Mouse (Mus musculus) cerebellum, postnatal 10 days (tissue): Measurements from ENCODE around the gene Lamc3.

Experiments
- DNase-seq, 2 experiments: peaks; one replicate each; pipeline ENCODE4 v3.0.0; 2021; ENCODE audit warnings: mixed read lengths in 2 of 2

Lamc3 gene

DNA sequence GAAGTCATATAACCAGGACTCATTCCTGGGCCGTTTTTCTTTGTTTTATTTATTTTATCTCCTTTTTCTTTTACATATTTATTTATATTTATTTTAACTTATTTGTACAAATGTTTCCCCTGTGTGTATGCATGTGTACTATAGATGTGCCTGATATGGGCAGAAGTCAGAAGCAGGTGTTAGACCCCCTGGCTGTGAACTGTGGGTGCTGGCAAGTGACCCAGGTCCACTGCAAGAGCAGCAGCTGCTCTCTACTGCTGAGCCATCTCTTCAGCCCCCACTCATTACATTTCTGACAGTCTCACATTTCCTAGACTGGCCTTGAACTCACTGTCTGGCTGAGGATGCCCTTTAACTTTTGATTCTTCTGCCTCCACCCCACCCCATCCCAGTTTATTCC is 51.2 kb downstream of the Lamc3 start:
- DNase-seq: peak in 1 of 2 experiments; percentile 50

DNA sequence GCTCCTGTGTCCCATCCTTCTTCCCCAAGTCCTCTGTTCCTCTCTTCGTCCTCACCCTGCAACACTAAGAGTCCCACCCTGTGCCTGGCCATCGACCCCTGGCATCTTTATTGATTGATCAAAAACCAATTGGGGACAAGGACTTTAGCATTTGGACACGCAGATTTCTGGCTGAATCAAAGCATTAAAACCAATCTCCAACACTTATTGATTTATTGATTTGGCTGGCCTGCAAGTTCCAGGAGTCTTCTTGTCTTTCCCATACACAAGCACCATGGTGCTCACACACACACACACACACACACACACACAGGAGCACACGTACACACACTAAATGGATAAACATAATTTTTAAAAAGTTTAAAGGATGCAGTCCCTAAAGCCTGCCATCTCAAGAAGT is 55.9 kb downstream of the Lamc3 start:
- DNase-seq: no peak

DNA sequence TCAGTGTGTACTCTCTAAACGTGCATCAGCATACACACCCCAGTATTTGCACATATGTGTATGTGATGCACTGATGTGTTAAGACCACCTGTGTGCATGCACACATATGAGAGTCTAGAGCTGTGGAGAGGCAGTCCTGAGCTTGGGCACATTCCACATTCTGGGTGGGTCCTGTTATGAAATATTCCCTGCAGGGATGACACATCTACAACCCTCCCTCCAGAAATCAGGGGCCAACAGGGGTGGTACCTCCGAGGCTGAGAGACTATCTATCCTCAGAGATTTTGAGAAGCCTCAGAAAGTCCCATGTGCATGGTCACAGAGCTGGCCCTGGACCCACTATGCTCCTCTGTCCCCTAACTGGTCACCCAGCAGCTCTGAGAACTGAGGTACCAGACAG is 58.5 kb downstream of the Lamc3 start:
- no peak for DNase-seq

DNA sequence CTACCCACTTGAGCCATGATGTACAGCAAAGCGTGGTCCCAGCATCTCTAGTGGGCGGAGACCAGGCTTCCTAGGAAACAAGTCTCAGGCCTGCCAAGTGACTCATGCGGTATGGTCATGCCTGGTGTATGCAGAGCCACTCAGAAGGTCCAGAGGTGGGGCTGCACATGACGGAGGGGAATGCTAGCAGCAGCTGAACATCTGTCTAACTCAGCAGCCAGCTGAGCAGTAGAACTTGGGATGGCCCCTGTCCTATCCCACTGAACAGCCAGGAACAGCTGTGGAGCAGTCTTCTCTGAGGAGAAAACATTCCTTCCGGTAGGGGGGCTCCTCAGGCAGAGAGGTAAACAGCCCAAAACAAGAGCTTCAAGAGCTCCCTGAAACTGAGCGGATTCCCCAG is 61.3 kb downstream of the Lamc3 start:
- no peak for DNase-seq

DNA sequence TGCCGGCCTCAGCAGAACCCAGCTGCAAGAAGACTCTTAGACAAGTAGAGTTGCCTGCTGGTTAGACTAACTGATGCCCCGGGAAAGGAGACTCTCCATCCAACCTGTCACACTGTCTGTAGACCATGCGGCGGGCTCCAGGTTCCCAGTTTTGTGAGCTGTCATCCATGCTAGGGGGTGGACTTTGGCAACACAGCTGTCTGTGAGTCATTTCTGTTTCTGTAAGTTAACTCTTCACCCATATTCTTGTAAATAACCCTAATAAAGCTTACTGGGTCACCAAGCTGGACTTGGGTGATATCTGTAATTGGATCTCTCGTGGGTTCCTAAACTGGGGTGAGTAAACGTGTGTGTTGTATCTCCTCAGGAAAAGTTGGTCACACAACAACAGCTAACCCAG is 61.7 kb downstream of the Lamc3 start:
- no peak for DNase-seq

DNA sequence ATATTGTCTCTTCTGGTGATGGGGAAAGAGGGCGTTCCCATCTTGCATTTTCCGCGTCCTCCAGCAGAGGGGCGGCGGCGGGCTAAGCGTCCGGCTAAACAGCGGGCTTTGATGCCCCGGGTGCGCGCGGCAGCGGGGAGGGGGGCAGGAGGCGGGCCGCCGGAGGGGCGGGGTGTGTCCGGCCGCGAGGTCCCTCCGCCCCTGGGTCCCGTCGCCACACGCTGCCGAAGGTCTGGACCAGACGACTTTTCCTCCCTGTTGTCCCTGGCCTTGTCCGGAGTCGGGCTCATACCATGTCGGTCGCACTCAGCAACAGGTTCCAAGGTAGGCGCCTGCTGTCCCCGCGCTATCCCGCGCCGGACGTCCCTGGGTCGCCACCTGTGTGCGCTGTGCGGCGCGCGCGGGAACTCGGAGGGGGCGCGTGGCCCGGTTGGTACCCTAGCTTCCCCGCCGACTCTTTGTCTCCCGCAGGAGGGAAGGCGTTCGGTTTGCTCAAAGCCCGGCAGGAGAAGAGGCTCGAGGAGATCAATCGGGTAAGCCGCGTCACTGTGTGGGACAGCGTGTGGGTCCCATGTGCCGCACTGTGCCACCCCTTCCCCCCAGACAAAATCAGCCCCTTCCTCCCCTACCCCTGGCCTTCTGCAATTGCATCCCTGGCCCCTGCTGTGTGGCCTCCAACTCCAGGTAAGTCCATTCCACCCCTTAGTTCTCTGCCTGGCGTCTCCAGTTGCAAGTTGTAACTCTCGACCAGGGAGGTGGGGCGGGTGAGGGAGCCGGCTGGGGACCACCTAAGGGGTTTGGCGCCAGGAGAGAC is 63.2 kb downstream of the Lamc3 start, which contains the start of gene Aif1l:
Gene Aif1l, plus strand, starts transcription at position 82 of the 814 bp plus-strand sequence.
- DNase-seq: peak; percentile 65 to 75

DNA sequence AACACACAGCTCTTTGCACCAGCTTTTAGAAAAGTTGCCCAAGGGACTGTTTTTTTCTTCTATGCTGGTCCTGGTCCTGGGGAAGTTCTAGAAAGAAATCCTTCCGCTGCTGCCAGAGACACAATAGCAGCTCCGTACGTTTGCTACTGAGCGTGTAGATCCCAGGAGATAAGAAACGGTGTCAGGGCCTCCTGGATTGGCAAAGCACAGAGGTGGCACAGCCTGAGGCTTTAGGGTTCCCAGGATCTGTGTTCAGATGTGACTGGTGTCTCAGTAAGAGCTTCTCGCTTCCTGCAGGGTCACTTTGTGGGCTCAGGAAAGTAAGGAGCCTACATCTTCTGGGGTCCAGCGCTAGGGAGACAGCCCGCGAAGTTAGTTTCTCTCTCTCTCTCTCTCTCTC is 63.9 kb downstream of the Lamc3 start:
- no peak for DNase-seq

DNA sequence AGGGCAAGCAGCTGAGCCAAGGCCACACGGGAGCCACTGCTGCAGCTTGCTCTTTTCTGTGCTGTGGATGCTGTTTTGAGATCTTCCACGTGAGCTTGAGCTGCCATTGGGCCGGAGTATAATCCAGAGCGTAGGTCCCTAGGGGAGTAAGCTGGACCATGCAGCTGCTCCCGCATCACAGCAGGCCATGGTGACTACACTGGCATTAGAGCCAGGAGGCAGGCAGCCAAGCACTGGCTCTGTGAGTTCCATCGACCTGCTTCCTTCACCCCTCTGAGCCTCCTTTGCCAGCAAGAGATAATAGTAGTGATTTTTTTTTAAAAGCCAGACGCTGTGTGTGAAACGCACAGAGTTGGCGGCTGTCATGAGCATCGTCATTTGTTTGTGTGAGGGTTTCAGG is 65.1 kb downstream of the Lamc3 start:
- peak; percentile 53 to 64 for DNase-seq

DNA sequence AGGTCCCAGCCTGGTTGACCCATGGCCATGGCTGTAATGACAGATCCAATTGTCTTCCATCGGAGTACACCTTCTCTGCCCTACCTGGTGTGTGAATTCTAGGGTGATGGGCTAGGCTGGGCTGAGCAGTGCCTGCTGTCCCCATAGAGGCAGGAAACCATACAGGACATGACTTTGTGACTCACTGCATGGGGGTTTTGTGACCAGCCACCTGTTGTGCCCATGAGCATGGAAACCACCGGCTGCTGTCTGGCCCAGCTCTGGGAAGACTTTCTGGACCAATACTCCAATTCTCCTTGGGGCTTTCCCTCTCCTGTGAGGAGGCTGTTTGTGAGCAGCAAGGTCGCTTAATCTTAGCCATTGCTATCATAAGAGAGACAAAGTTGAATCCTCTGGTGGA is 65.6 kb downstream of the Lamc3 start:
- DNase-seq: no peak

DNA sequence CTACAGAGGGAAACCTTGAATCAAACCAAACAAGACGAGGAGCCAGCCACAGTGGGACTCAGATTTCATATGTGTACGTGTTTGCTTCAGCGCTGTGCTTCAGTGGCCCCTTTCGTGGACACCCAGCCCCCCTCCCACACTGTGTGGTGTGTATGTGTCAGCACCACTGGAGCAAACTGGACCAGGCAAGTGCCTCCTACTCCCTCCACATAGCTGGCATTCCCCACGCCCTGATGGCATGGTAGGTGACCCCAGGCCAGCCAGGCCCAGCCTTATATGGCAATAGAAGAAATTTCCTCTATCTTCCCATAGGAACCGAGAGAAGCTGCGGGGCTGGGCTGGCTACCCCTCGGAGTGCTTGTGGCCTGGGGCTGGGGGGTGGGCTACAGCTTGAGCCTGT is 66.6 kb downstream of the Lamc3 start:
- DNase-seq: no peak

DNA sequence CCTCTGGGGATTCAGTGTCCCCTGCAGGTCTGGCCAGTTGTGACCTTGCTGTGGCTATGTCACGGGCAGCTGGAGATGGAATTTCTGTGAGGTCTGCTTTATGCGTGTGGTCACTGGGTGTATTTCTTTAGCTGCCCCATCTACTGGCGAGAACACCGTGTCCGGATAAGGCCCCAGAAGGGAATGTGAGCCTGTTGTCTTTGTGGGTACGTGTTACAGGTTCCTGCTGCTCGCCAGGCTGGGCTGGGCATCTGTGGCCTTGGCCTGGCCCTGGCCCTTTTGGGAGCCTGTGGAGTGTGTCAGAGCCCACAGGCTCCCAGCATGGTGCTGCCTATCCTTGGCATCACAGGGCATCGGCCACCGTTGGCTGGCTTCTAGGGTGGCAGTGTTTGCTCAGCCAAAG is 67.7 kb downstream of the Lamc3 start:
- DNase-seq: peak in 1 of 2 experiments; percentile 61

DNA sequence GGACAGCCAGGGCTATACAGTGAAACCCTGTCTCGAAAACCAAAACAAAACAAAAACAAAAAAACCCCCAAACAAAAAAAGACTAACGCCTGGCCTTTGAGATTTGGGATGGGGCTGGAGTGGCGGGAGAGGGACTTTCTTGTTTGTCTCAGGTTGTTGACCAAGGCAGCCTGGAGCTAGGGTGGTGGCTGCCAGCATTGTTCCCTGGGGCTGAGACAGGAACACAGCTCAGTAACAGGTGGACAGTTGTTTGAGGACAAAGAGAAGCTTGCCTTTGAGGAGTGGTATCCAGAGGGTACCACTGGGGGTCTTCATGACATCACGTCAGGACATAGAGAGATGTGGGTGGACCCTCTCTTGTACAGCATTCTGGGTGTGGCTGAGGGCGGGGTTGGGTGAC is 68.6 kb downstream of the Lamc3 start:
- DNase-seq: no peak

DNA sequence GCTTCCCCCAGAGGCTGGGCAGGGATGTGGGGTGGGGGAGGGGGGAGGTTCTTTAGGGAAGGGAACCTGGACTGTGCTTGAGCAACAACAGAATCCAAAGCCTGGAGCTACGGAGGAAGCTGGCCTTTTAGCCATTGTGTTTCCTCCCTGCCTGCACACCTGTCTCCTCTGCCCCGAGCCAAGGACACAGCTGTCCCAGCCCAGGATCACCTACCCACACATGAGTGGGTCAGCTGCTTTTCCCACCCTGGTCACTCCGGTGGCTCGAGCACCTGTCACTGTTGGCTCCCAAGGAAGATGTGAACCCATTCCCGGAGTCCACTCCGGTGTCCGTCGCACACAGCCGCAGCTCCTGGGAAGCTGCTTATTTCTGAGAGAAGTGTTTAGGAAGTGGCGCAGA is 70.1 kb downstream of the Lamc3 start:
- no peak for DNase-seq

DNA sequence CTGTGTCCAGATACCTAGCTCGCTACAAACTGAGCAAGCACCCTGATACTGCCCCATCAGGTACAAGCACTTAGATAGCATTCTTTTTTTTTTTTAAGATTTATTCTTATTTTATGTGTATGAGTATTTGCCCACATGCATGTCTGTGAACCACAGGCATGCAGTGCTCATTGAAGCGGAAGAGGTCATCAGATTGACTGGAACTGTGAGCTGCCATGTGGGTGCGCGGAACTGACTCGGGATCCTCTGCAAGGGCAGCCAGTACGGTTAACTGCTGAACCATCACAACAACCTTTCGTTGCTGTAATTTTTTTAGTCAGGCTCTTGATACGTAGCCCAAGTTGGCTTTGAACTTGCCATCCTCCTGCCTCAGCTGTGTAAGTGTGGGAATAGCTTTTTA is 73.9 kb downstream of the Lamc3 start:
- DNase-seq: peak; percentile 44 to 54

DNA sequence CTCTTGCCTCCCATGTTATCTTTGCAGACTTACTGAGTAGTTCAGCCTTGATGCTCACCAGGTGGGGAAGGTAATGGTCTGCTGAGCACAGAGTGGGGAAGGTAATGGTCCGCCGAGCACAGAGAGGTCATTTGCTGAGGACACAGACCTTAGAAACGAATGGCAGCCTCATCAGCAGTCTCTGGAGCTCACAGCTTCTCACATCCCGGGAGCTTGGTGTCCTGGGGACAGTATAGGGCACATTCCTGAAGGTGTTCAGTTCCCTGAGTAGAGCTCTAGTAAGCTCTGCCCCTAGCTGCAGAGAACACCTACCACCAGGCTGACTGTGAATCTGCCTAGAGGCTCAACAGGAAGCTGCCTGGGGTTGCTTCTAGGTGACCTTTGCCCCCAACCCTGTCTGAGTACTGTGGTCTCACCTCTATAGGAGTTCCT is 74.7 kb downstream of the Lamc3 start:
- DNase-seq: no peak

DNA sequence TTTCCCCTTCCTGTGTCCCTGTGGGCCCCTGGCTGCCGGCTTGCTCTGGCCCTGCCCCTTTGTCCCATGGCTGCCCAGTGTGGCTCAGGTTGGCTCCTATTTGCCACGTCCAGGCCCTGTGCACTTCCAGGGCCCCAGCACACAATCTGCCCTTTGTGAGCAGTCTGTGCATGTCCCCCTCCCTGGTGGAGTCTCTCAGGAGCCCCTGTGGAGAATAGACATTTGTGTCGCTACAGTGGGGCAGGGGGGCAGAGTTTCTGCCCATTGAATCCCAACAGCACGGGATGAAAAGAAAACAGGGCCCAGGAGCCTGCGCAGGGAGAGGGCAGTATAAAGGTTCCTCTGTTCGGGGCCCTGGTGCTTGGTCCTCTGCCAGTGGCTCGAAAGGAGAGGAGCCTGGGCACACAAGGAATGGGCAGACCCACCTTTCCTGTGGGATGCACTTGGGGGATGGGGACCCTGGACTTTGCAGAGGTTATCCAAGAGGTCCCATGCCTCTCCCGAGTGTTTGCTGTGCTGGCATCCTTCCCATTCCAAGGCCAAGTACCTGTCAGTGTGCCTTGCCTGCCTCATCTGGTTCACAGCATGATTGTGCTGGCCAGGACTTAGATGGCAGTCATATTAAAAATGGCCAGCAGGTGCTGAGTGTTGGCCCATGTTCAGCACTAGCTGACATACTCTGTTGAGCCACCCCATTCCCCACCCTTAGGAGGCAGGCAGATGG is 75.6 kb downstream of the Lamc3 start:
- peak; percentile 82 to 85 for DNase-seq

DNA sequence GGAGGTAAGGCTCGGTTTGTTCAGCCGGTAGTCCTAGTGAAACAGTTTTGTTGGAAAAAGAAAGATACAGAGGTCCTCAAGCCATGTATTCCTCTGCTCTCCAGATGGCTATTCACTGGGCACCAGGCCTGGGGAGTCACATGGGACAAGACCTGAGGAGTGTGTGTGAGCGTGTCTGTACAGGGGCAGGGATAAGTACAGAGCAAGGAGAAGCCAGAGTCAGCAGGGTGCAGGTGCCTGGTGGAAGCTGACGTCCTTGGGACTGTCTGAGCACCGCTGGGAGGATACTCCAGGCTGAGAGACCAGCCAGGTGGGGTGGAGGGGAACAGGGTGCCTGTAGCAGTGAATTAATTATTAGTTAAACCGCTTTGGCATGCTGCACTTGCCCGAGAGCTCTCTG is 76.4 kb downstream of the Lamc3 start:
- DNase-seq: peak; percentile 69 to 78

DNA sequence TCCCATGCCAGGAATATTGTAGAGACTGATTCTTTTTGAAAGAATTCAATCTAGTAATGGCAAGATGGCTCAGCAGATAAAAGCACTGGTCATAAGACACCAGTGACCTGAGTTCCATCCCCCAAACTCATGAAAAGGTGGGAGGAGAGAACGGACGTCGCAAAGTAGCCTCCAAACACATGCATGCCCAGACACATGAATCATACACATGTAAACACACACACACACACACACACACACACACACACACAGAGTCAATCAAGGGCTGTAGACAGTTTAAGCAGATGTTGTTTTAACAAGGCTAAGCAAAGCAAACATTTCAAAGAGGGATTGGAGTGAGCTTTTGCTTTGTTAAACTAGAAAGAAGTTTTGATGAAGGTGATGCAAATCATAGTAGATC is 77.1 kb downstream of the Lamc3 start:
- DNase-seq: no peak

DNA sequence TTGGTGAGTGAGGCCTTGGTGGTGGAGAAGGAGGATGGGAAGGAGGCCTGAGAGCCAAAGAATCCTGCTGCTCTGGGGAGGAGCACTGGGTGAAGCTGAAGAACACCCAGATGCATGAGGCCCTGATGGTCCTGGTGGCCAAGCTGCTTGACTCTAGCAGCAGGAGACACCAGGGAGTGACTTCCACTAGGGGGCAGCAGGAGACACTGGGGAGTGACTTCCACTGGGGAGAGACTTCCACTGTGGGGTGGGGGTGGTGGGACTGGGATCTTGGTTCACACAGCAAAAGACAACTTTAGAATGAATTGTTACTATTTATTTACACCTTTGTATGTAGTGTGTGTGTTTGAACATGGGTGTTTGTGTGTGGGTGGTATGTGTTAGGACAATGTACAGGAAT is 78.0 kb downstream of the Lamc3 start:
- DNase-seq: peak; percentile 59 to 61

DNA sequence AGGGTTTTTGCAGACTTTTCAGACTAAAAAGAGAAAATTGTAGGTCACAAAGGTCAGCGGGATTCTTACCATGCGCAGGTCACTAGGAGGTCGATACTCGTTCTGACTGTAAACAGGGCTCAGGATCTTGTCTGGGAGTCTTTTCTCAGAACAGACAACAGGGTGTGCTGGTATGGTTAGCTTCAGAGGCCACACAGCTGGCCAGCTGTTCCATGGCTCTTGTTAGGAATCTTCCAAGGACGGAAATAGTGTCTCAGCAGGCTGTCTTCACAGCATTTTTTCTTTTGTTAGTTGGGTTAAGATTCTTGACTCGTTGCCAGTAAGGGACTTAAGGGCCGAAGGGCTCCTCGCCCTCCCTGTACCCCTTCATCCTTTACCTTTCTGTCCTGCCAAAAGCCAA is 79.7 kb downstream of the Lamc3 start:
- DNase-seq: no peak

DNA sequence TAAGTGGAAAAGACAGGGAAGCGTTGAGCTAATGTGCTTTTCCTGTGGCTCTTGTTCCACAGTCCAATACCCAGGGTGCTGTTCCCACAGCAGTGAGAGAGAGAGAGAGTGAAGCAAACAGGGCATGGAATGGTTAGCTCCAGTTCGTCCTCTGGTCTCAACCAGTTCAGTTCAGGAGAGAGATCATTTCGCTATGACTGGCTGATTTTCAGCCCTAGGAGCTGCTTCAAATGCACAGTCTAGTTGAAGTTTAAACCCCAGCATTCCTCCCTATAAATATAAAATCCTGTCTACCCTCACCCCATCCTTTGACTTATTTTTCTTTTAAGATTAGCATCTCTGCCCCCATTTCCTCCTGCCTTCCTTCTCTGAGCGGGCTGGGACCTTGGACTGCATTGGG is 85.5 kb downstream of the Lamc3 start:
- no peak for DNase-seq

DNA sequence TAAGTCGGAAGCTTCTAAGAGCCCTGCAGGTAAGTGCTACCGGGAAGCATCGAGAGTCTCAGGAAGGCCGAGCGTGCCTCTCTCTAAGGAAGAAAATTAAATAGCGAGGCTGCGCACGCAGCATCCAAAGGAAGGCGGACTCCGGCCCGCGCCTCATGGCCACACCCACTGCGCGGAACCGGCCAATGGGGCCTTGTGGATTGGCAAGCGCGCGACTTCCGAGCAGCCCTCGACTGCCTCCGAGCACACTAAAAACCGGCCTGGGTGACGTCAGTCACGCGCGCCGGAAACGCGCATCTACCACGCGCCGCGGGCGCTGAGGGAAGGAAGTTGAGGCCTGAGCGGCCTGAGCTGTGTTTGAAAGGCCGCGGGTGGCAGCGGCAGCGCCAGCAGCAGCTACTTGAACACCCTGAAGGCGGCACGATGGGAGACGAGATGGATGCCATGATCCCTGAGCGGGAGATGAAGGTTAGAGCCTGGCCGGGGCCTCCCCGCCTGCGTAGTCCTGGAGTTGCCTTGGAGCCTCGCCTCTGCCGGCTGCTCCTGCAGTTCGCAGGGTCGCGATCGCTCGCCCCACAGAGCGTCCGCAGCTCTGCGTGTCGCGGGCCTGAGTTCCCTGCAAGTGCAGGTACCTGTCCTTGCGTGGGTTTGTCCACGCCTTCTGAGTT is 87.2 kb downstream of the Lamc3 start, which contains the start of gene Nup214:
Gene Nup214, plus strand, starts transcription at position 296 of the 668 bp plus-strand sequence.
- DNase-seq: peak; percentile 100

DNA sequence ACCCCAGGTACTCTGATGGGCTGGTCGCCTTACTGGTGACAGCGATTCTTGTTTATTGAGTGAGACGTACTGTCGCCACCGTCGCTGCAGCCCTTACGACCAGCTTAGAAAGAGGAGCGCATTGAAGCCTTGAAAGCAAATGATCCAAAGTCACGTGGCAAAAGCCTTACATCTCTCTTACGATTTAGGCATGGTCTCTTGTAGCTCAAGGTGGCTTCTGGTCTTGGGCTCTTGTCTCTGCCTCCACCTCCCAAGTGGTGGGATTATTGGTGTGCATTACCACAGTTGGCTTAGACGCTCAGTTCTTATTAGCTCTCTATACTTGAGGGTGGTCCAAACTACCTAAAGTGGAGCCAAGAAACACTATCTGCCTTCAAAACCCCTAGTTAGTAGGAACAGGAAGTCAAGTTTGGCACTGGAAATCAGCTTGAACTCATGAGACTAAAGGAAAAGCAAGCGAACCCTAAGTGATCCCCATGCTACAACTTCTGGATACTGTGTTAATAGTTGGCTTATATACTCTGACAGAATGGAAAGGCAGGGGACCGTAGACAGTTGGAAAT is 87.8 kb downstream of the Lamc3 start:
- no peak for DNase-seq
